Mouse (Mus musculus): ENCODE measurements at regions not wholly inside any gene's neighbourhood (a gene's known extent, or its start where the extent isn't known, plus 50 kb on each side); places are given as distances from the start of the nearest gene placed in this dataset.

GRCm38 (mm10) chr10:67644280-67644679 lies 95.5 kb upstream of the Ado start:
- Histone ChIP-seq H3K4me2 (ENCODE audit: low read depth, low read length) (no peak overlapping the region), H3K4me3 (ENCODE audit: low read length) (no peak overlapping the region), H3K27me3 (replicated peaks; ENCODE audit: control insufficient read depth, insufficient read depth, low read length) (peaks cover 3% of the 10 kb centered on the region), H3K9ac (ENCODE audit: low read depth, low read length) (no peak overlapping the region), H3K9me3 (ENCODE audit: control insufficient read depth, low read length) (no peaks in the 10 kb centered on the region), H3K27ac (ENCODE audit: low read length) (no peak overlapping the region), H3K36me3 (ENCODE audit: control insufficient read depth, insufficient read depth, low read length) (no peaks in the 10 kb centered on the region), H3K4me1 (ENCODE audit: control insufficient read depth, insufficient read depth, low read length) (0 out of 2 replicates have a peak, but pooled peaks cover 4% of the 10 kb centered on the region)
- ATAC-seq = no peak
- 50% methylated on average over 1 of the region's 1 CpGs for WGBS

GRCm38 (mm10) chr10:67643685-67644084 lies 94.9 kb upstream of the Ado start:
- WGBS = 39% methylated on average over 7 of the region's 7 CpGs
- Histone ChIP-seq H3K9ac (ENCODE audit: low read depth, low read length) (no peak overlapping the region), H3K36me3 (ENCODE audit: control insufficient read depth, insufficient read depth, low read length) (no peaks in the 10 kb centered on the region), H3K27ac (ENCODE audit: low read length) (no peak overlapping the region), H3K9me3 (ENCODE audit: control insufficient read depth, low read length) (no peaks in the 10 kb centered on the region), H3K27me3 (replicated peaks; ENCODE audit: control insufficient read depth, insufficient read depth, low read length) (peaks cover 3% of the 10 kb centered on the region), H3K4me2 (ENCODE audit: low read depth, low read length) (no peak overlapping the region), H3K4me1 (ENCODE audit: control insufficient read depth, insufficient read depth, low read length) (0 out of 2 replicates have a peak, but pooled peaks cover 4% of the 10 kb centered on the region), H3K4me3 (ENCODE audit: low read length) (no peak overlapping the region)
- no peak for ATAC-seq

- no peaks in the 10 kb centered on the region for H3K36me3 ChIP-seq (ENCODE audit: control insufficient read depth, insufficient read depth, low read length)
- no peak overlapping the region for H3K9ac ChIP-seq (ENCODE audit: low read depth, low read length)
- no peaks in the 10 kb centered on the region for H3K27me3 ChIP-seq (replicated peaks; ENCODE audit: control insufficient read depth, insufficient read depth, low read length)
- 54% methylated on average over 5 of the region's 5 CpGs for WGBS
- no peak overlapping the region for H3K4me3 ChIP-seq (ENCODE audit: low read length)
- ATAC-seq = no peak
- 0 out of 2 replicates have a peak, but pooled peaks cover 3% of the 10 kb centered on the region for H3K4me1 ChIP-seq (ENCODE audit: control insufficient read depth, insufficient read depth, low read length)
- no peak overlapping the region for H3K27ac ChIP-seq (ENCODE audit: low read length)
- no peak overlapping the region for H3K4me2 ChIP-seq (ENCODE audit: low read depth, low read length)
- H3K9me3 ChIP-seq (ENCODE audit: control insufficient read depth, low read length) = no peaks in the 10 kb centered on the region
Measured at GRCm38 (mm10) chr10:67637339-67637738, 88.6 kb upstream of the Ado start.

- Histone ChIP-seq H3K4me3 (ENCODE audit: low read length) (peak overlapping the region; percentile 11; the same call in 1 of the 2 replicates), H3K9me3 (ENCODE audit: control insufficient read depth, low read length) (no peaks in the 10 kb centered on the region), H3K36me3 (ENCODE audit: control insufficient read depth, insufficient read depth, low read length) (no peaks in the 10 kb centered on the region), H3K4me1 (ENCODE audit: control insufficient read depth, insufficient read depth, low read length) (0 out of 2 replicates have a peak, but pooled peaks cover 3% of the 10 kb centered on the region), H3K9ac (ENCODE audit: low read depth, low read length) (no peak overlapping the region), H3K27me3 (replicated peaks; ENCODE audit: control insufficient read depth, insufficient read depth, low read length) (no peaks in the 10 kb centered on the region), H3K4me2 (ENCODE audit: low read depth, low read length) (peak overlapping the region; percentile 27), H3K27ac (ENCODE audit: low read length) (no peak overlapping the region)
- 4% methylated on average over 13 of the region's 13 CpGs for WGBS
- no peak for ATAC-seq
Measured at GRCm38 (mm10) chr10:67636569-67636968, 87.8 kb upstream of the Ado start.

- no peak for ATAC-seq
- Histone ChIP-seq H3K9ac (ENCODE audit: low read depth, low read length) (no peak overlapping the region), H3K27me3 (replicated peaks; ENCODE audit: control insufficient read depth, insufficient read depth, low read length) (no peaks in the 10 kb centered on the region), H3K4me1 (ENCODE audit: control insufficient read depth, insufficient read depth, low read length) (0 out of 2 replicates have a peak, but pooled peaks cover 3% of the 10 kb centered on the region), H3K27ac (ENCODE audit: low read length) (no peak overlapping the region), H3K9me3 (ENCODE audit: control insufficient read depth, low read length) (no peaks in the 10 kb centered on the region), H3K4me3 (ENCODE audit: low read length) (no peak overlapping the region), H3K36me3 (ENCODE audit: control insufficient read depth, insufficient read depth, low read length) (no peaks in the 10 kb centered on the region), H3K4me2 (ENCODE audit: low read depth, low read length) (no peak overlapping the region)
- 75% methylated on average over 4 of the region's 4 CpGs for WGBS
Measured at GRCm38 (mm10) chr10:67634795-67635194, 86.0 kb upstream of the Ado start.

GRCm38 (mm10) chr10:67633063-67633462 lies 84.3 kb upstream of the Ado start:
- 96% methylated on average over 7 of the region's 7 CpGs for WGBS
- ATAC-seq = no peak
- Histone ChIP-seq H3K4me1 (ENCODE audit: control insufficient read depth, insufficient read depth, low read length) (0 out of 2 replicates have a peak, but pooled peaks cover 3% of the 10 kb centered on the region), H3K36me3 (ENCODE audit: control insufficient read depth, insufficient read depth, low read length) (no peaks in the 10 kb centered on the region), H3K9me3 (ENCODE audit: control insufficient read depth, low read length) (no peaks in the 10 kb centered on the region), H3K9ac (ENCODE audit: low read depth, low read length) (no peak overlapping the region), H3K27ac (ENCODE audit: low read length) (no peak overlapping the region), H3K27me3 (replicated peaks; ENCODE audit: control insufficient read depth, insufficient read depth, low read length) (no peaks in the 10 kb centered on the region), H3K4me2 (ENCODE audit: low read depth, low read length) (no peak overlapping the region), H3K4me3 (ENCODE audit: low read length) (no peak overlapping the region)

- Histone ChIP-seq H3K27me3 (replicated peaks; ENCODE audit: control insufficient read depth, insufficient read depth, low read length) (no peaks in the 10 kb centered on the region), H3K4me1 (ENCODE audit: control insufficient read depth, insufficient read depth, low read length) (no peaks in the 10 kb centered on the region), H3K4me2 (ENCODE audit: low read depth, low read length) (no peak overlapping the region), H3K9me3 (ENCODE audit: control insufficient read depth, low read length) (no peaks in the 10 kb centered on the region), H3K4me3 (ENCODE audit: low read length) (no peak overlapping the region), H3K36me3 (ENCODE audit: control insufficient read depth, insufficient read depth, low read length) (no peaks in the 10 kb centered on the region), H3K27ac (ENCODE audit: low read length) (no peak overlapping the region), H3K9ac (ENCODE audit: low read depth, low read length) (no peak overlapping the region)
- no peak for ATAC-seq
- WGBS = 81% methylated on average over 12 of the region's 12 CpGs
Measured at GRCm38 (mm10) chr10:67623338-67623737, 74.6 kb upstream of the Ado start.

- Histone ChIP-seq H3K36me3 (ENCODE audit: control insufficient read depth, insufficient read depth, low read length) (no peaks in the 10 kb centered on the region), H3K4me2 (ENCODE audit: low read depth, low read length) (no peak overlapping the region), H3K9ac (ENCODE audit: low read depth, low read length) (no peak overlapping the region), H3K4me3 (ENCODE audit: low read length) (no peak overlapping the region), H3K9me3 (ENCODE audit: control insufficient read depth, low read length) (no peaks in the 10 kb centered on the region), H3K27me3 (replicated peaks; ENCODE audit: control insufficient read depth, insufficient read depth, low read length) (no peaks in the 10 kb centered on the region), H3K4me1 (ENCODE audit: control insufficient read depth, insufficient read depth, low read length) (no peaks in the 10 kb centered on the region), H3K27ac (ENCODE audit: low read length) (no peak overlapping the region)
- 82% methylated on average over 8 of the region's 8 CpGs for WGBS
- ATAC-seq = no peak
Measured at GRCm38 (mm10) chr10:67620018-67620417, 71.3 kb upstream of the Ado start.

- no peak overlapping the region for H3K4me3 ChIP-seq (ENCODE audit: low read length)
- H3K9me3 ChIP-seq (ENCODE audit: control insufficient read depth, low read length) = no peaks in the 10 kb centered on the region
- WGBS = 80% methylated on average over 5 of the region's 5 CpGs
- H3K36me3 ChIP-seq (ENCODE audit: control insufficient read depth, insufficient read depth, low read length) = no peaks in the 10 kb centered on the region
- no peak overlapping the region for H3K4me2 ChIP-seq (ENCODE audit: low read depth, low read length)
- no peaks in the 10 kb centered on the region for H3K4me1 ChIP-seq (ENCODE audit: control insufficient read depth, insufficient read depth, low read length)
- H3K9ac ChIP-seq (ENCODE audit: low read depth, low read length) = no peak overlapping the region
- H3K27me3 ChIP-seq (replicated peaks; ENCODE audit: control insufficient read depth, insufficient read depth, low read length) = no peaks in the 10 kb centered on the region
- H3K27ac ChIP-seq (ENCODE audit: low read length) = no peak overlapping the region
- no peak for ATAC-seq
Measured at GRCm38 (mm10) chr10:67618112-67618511, 69.4 kb upstream of the Ado start.

GRCm38 (mm10) chr10:67615016-67615415 lies 66.3 kb upstream of the Ado start:
- no peak overlapping the region for H3K4me2 ChIP-seq (ENCODE audit: low read depth, low read length)
- H3K36me3 ChIP-seq (ENCODE audit: control insufficient read depth, insufficient read depth, low read length) = no peaks in the 10 kb centered on the region
- WGBS = 79% methylated on average over 3 of the region's 3 CpGs
- no peak for ATAC-seq
- H3K27ac ChIP-seq (ENCODE audit: low read length) = no peak overlapping the region
- H3K4me1 ChIP-seq (ENCODE audit: control insufficient read depth, insufficient read depth, low read length) = no peaks in the 10 kb centered on the region
- no peaks in the 10 kb centered on the region for H3K27me3 ChIP-seq (replicated peaks; ENCODE audit: control insufficient read depth, insufficient read depth, low read length)
- no peak overlapping the region for H3K9ac ChIP-seq (ENCODE audit: low read depth, low read length)
- no peaks in the 10 kb centered on the region for H3K9me3 ChIP-seq (ENCODE audit: control insufficient read depth, low read length)
- H3K4me3 ChIP-seq (ENCODE audit: low read length) = no peak overlapping the region
